Mouse (Mus musculus) embryonic facial prominence, embryonic 14.5 days (tissue): ENCODE results near the gene Lyst. TPM values are rescaled to one million over a fixed set of nuclear protein-coding genes. Genes with fewer than 3 reads are reported as not detected.

ENCODE experiments used
- ATAC-seq: fragments of 200-750 bp; cut with Nextera tagmentation; 2 replicates; pipeline ENCODE4 v1.8.0; 2017; ENCODE audit warnings: low read depth, moderate number of reproducible peaks, moderate TSS enrichment
- DNase-seq: peaks from one replicate; pipeline ENCODE4 v3.0.0-alpha.2; 2015; ENCODE audit warnings: low spot score
- H3K27ac ChIP-seq: fragments of 300-500 bp; sonication (generic); replicated peaks from 2 replicates; pipeline ENCODE4 v1.5.1; 2014; ENCODE audit warnings: low read depth, mild to moderate bottlenecking, low read length, moderate library complexity
- H3K27me3 ChIP-seq: fragments of 300-500 bp; sonication (generic); replicated peaks from 2 replicates; pipeline ENCODE4 v1.6.1; 2014; ENCODE audit warnings: low read length; ENCODE audit not compliant: control insufficient read depth, insufficient read depth
- H3K36me3 ChIP-seq: fragments of 300-500 bp; sonication (generic); 2 replicates; pipeline ENCODE4 v1.6.1; 2014; ENCODE audit warnings: low read length, mixed read lengths; ENCODE audit not compliant: control insufficient read depth, insufficient read depth
- H3K4me1 ChIP-seq: fragments of 300-500 bp; sonication (generic); 2 replicates; pipeline ENCODE4 v1.6.1; 2014; ENCODE audit warnings: antibody characterized with exemption, low read length; ENCODE audit not compliant: control insufficient read depth, insufficient read depth
- H3K4me2 ChIP-seq: fragments of 300-500 bp; sonication (generic); 2 replicates; pipeline ENCODE4 v1.6.1; 2014; ENCODE audit warnings: low read depth, mild to moderate bottlenecking, low read length, moderate library complexity, mixed read lengths
- H3K4me3 ChIP-seq: fragments of 300-500 bp; sonication (generic); 2 replicates; pipeline ENCODE4 v1.5.1; 2014; ENCODE audit warnings: low read depth, mild to moderate bottlenecking, low read length
- H3K9ac ChIP-seq: fragments of 300-500 bp; sonication (generic); 2 replicates; pipeline ENCODE4 v1.6.1; 2014; ENCODE audit warnings: low read depth, mild to moderate bottlenecking, low read length, moderate library complexity, mixed read lengths
- H3K9me3 ChIP-seq: fragments of 300-500 bp; sonication (generic); 2 replicates; pipeline ENCODE4 v1.6.1; 2016; ENCODE audit warnings: low read length; ENCODE audit not compliant: control insufficient read depth
- WGBS: fragments of 180-500 bp; shearing (Covaris S2); extraction: QIAGEN DNeasy Blood & Tissue Kit; methylation state at CpG from one replicate; pipeline ENCODE4 v1.1.7; 2014; 5-methylcytosine and 5-hydroxymethylcytosine counted together
- polyA plus RNA-seq: library from polyadenylated mRNA; unstranded; fragments of >200 nt; fragmentation: Nextera tagmentation; extraction: Ambion mirVana; gene quantifications from 2 replicates; pipeline ENCODE4 v1.2.1, GENCODE M21; 2014

Lyst gene
- polyA plus RNA-seq, 1 experiment from 2014 or later = 4.5 TPM

DNA sequence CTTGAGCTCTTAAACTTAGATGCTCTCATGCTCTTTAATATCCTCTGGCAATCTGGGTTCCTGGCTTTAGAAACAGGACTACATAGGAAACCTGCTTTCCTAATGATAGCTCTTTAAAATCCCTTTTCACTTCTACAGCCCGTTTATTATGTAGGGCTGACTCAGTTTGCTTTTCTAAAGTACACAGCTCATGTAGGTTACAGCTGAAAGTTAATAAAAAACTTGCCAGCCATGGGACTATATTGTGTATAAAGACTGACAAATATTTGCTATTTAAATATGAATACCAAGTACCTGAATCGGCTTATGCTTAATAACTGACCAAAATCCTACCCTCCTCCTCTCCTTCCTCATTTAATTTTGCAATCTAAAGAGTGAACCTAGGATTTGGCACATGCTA is 6.7 kb upstream of the Lyst start:
- Histone ChIP-seq H3K4me2 (no peak overlapping the region), H3K9me3 (no peaks in the 10 kb centered on the region), H3K27me3 (no peaks in the 10 kb centered on the region), H3K9ac (no peak overlapping the region), H3K4me1 (no peaks in the 10 kb centered on the region), H3K27ac (no peak overlapping the region), H3K4me3 (no peak overlapping the region), H3K36me3 (no peaks in the 10 kb centered on the region)
- DNase-seq (no peak), ATAC-seq (no peak)
- 71% methylated on average over 2 of the region's 2 CpGs for WGBS

DNA sequence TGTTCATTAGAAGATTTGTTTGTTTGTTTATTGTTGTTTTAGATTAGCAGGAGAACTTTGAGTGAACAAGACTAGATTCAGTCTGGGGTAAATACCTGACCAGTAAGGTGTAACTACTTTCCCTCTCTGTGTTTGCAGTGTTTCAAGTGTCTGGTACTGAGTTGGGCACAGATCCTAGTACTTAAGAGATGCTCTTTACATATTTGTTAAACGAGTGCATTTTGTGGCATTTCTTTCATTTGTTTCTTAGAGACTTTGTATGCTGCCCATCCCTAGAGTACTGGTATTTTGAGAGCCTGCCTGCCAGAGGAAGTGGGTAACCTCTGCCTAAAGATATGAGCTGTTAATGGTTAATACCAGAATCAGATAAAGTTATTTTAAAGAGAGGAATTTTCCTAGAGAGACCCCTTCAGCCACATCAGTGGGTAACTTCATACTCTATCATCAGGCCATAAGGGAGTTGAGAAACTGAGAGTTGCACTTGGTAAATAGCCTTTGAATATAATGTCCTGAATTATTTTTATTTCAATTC is 2.5 kb upstream of the Lyst start:
- no peaks in the 10 kb centered on the region for H3K9me3 ChIP-seq
- 78% methylated on average over 1 of the region's 1 CpGs for WGBS
- DNase-seq (no peak), ATAC-seq (no peak)
- no peak overlapping the region for H3K4me3 ChIP-seq
- H3K27me3 ChIP-seq = no peaks in the 10 kb centered on the region
- H3K4me2 ChIP-seq = no peak overlapping the region
- no peak overlapping the region for H3K27ac ChIP-seq
- peaks cover 5% of the 10 kb centered on the region for H3K4me1 ChIP-seq
- no peaks in the 10 kb centered on the region for H3K36me3 ChIP-seq
- no peak overlapping the region for H3K9ac ChIP-seq

- H3K4me1 ChIP-seq = peaks cover 5% of the 10 kb centered on the region
- H3K4me3 ChIP-seq = no peak overlapping the region
- no peak for DNase-seq
- no peak overlapping the region for H3K9ac ChIP-seq
- no peak for ATAC-seq
- no peak overlapping the region for H3K4me2 ChIP-seq
- H3K36me3 ChIP-seq = no peaks in the 10 kb centered on the region
- no peaks in the 10 kb centered on the region for H3K27me3 ChIP-seq
- WGBS = 100% methylated on average over 1 of the region's 1 CpGs
- H3K9me3 ChIP-seq = no peaks in the 10 kb centered on the region
- no peak overlapping the region for H3K27ac ChIP-seq
These were observed 1.7 kb upstream of the Lyst start for GRCm38 (mm10) chr13:13588518-13588917.

DNA sequence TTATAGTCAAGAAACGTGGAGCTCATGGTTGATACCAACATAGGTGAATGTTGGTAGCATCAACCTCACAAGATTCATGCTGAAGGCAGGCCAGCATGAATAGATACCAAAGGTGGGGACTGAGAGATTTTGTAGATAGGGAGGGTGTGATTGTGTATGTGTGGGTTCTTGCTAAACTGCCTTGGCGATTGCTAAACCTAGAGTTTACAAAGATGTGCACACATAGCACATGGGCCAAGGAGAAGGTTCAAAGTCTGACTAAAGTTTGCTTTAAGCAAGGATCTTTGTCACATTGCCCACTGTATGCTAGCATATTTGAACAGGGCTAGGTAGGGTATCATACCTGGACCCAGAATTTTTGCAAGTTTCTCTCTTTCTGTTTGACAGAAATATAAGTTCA is 1.2 kb upstream of the Lyst start:
- H3K4me2 ChIP-seq = no peak overlapping the region
- H3K27me3 ChIP-seq = no peaks in the 10 kb centered on the region
- no peak overlapping the region for H3K4me3 ChIP-seq
- H3K4me1 ChIP-seq = peaks cover 5% of the 10 kb centered on the region
- H3K27ac ChIP-seq = no peak overlapping the region
- DNase-seq (no peak), ATAC-seq (no peak)
- no peaks in the 10 kb centered on the region for H3K36me3 ChIP-seq
- 92% methylated on average over 2 of the region's 2 CpGs for WGBS
- H3K9me3 ChIP-seq = no peaks in the 10 kb centered on the region
- H3K9ac ChIP-seq = no peak overlapping the region

- Histone ChIP-seq H3K27me3 (no peaks in the 10 kb centered on the region), H3K4me1 (peaks cover 5% of the 10 kb centered on the region), H3K36me3 (no peaks in the 10 kb centered on the region), H3K4me2 (no peak overlapping the region), H3K27ac (no peak overlapping the region), H3K9ac (no peak overlapping the region), H3K9me3 (no peaks in the 10 kb centered on the region), H3K4me3 (no peak overlapping the region)
- ATAC-seq (no peak), DNase-seq (no peak)
- WGBS = 41% methylated on average over 4 of the region's 4 CpGs
These were observed 1.7 kb downstream of the Lyst start for GRCm38 (mm10) chr13:13591892-13592291.

DNA sequence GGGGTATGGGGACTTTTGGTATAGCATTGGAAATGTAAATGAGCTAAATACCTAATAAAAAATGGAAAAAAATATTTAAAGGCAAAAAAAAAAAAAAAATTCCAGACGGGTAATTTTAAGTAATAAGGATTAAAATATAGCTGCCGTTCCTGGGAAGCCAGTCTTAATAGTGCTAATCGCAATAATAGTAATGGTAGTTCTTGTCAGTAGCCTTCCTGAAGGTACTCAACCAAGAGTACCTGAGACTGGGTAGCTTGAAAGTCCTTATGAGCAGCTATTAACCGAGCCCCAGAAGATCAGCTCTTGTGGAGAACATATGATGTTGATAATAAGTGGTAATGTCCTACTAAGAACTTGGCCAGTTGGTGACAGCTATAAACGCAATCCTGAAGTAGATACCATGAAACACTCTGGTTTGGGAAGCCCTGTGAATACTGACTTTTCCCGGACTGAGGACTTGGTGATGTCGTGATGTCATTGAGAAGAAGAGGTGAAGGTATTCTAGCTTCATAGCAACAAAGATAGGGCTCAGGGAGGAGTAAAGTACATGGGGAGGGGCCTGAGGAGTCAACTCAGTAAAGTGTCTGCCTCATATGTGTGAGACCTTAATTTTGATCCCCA is 6.3 kb downstream of the Lyst start:
- no peaks in the 10 kb centered on the region for H3K27me3 ChIP-seq
- no peak overlapping the region for H3K4me2 ChIP-seq
- ATAC-seq (no peak), DNase-seq (no peak)
- WGBS = 94% methylated on average over 7 of the region's 7 CpGs
- no peak overlapping the region for H3K4me3 ChIP-seq
- no peaks in the 10 kb centered on the region for H3K4me1 ChIP-seq
- H3K9ac ChIP-seq = no peak overlapping the region
- no peaks in the 10 kb centered on the region for H3K9me3 ChIP-seq
- H3K36me3 ChIP-seq = no peaks in the 10 kb centered on the region
- H3K27ac ChIP-seq = no peak overlapping the region

GRCm38 (mm10) chr13:13597896-13598295 is 7.7 kb downstream of the Lyst start:
- no peak for ATAC-seq
- Histone ChIP-seq H3K4me3 (no peak overlapping the region), H3K4me1 (no peaks in the 10 kb centered on the region), H3K9me3 (no peaks in the 10 kb centered on the region), H3K27me3 (no peaks in the 10 kb centered on the region), H3K9ac (no peak overlapping the region), H3K4me2 (no peak overlapping the region), H3K36me3 (no peaks in the 10 kb centered on the region), H3K27ac (no peak overlapping the region)
- WGBS = 82% methylated on average over 2 of the region's 2 CpGs
- DNase-seq = no peak

DNA sequence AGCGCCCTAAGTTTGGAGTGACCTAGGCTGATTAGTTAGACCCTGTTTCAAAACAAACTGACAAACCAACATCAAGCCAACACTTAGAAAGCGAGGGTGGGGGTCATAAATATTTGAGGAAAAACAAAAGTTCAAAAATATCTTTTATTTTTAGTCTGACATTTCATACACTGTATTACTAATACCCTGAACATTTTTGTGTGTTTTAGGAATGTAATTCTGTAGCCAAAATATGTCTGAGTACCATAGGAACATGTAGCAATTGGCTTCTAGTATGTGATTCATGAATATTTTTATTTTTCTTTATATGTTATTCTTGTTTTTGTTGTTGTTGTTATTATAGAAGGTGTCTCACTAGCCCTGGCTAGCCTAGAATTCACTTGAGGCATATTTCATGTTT is 11.2 kb downstream of the Lyst start:
- DNase-seq (no peak), ATAC-seq (no peak)
- Histone ChIP-seq H3K4me3 (no peak overlapping the region), H3K4me2 (no peak overlapping the region), H3K4me1 (no peaks in the 10 kb centered on the region), H3K27ac (no peak overlapping the region), H3K9ac (no peak overlapping the region), H3K36me3 (no peaks in the 10 kb centered on the region), H3K27me3 (no peaks in the 10 kb centered on the region), H3K9me3 (no peaks in the 10 kb centered on the region)
- WGBS = 80% methylated on average over 2 of the region's 2 CpGs

DNA sequence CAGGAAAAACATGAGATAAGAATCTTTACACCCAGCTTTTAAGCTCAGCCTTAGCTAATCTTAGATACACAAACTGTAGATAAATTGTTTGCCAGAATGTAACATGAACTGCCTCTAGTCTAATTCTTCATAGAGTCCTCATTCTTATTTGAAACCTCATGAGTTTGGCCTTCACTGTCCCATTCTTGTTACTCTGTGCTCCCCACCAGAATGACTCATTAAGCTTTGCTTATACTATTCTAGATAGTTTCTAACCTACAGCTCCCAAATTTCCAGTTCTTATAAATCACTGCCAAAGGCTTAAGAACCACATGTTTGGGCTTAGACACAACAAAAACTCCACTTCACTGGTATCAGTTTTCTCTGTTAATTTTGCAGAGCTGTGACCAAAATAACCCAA is 16.0 kb downstream of the Lyst start:
- Histone ChIP-seq H3K27ac (no peak overlapping the region), H3K4me3 (no peak overlapping the region), H3K9me3 (no peaks in the 10 kb centered on the region), H3K9ac (no peak overlapping the region), H3K36me3 (no peaks in the 10 kb centered on the region), H3K4me2 (no peak overlapping the region), H3K4me1 (no peaks in the 10 kb centered on the region), H3K27me3 (no peaks in the 10 kb centered on the region)
- DNase-seq = peak; percentile 43
- no peak for ATAC-seq
